Mouse (Mus musculus) frontal cortex, adult 2 months (tissue): ENCODE measurements around the gene Cpne4. TPM values are rescaled to one million over a fixed set of nuclear protein-coding genes. Genes with fewer than 3 reads are reported as not detected.

ENCODE experiments used
- DNase-seq, 2 experiments: peaks; one replicate each; pipeline ENCODE4 v3.0.0; 2022; ENCODE audit warnings: low spot score in 1 of 2; ENCODE audit errors: extremely low spot score in 1 of 2
- polyA plus RNA-seq: library from polyadenylated mRNA; depleted of rRNA; stranded (reverse); fragments of >200 nt; gene quantifications from 2 replicates; pipeline ENCODE4 v1.2.3, GENCODE M21; 2012; rRNA removed

Cpne4 gene
- polyA plus RNA-seq: 95.6 and 101 TPM in 2 replicates

DNA sequence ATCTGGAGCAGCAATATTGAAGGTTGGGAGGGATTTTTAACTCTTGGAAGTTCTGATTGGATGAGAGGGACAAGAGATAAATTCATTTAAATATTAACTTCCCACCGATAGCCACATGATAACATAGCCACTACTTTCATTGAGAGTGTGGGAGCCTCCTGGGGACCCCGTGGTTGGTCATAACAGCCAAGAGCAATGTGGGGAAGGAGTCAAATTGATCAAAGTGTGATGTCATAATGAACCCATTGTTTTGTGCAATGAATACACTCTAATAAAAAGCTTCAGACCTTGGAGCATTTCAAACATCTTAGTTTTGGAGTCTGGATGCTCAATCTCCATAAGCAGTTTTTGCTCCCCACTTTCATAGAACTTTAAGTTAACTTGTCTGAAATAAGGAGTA is at the start of gene Cpne4:
Gene Cpne4, plus strand, starts transcription at position 301 of the 400 bp plus-strand sequence.
- DNase-seq: no peak

DNA sequence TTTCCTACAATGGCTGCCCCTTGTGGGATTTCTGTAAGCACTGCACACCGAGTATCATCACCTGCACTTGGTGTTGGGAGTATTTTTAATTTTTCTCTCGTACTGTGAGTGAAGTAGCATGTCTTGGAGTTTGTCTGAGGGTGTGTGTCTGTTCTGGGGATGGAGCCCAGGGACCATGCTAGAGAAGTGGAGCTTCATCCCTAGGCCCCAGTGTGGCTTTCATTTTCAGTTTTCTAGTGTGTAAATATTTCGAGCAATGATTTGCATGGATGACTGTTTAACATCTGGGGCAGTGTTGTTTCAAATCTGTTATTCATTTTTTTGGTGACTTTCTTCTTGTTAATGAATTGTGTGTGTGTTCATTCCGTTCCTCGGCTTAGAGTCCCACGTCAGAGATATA is 31.9 kb upstream of the Cpne4 start:
- no peak for DNase-seq

DNA sequence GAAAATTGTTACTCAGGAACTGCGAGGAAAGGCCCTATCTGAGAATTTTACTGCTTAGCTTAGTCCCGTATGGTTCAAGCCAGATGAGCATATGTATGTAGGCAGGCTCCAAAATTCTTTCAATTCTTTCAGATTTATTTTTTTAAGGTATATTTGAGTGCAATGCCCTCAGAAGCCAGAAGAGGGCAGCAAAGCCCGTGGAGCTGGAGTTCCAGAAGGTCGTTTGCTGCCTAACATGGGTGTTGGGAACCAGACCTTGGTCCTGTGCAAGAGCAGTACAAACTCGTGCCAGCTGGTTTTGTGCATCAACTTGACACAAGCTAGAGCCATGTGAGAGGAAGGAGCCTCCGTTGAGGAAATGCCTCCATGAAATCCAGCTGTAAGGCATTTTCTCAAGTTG is 11.6 kb upstream of the Cpne4 start:
- peak in 1 of 2 experiments; percentile 12 for DNase-seq

DNA sequence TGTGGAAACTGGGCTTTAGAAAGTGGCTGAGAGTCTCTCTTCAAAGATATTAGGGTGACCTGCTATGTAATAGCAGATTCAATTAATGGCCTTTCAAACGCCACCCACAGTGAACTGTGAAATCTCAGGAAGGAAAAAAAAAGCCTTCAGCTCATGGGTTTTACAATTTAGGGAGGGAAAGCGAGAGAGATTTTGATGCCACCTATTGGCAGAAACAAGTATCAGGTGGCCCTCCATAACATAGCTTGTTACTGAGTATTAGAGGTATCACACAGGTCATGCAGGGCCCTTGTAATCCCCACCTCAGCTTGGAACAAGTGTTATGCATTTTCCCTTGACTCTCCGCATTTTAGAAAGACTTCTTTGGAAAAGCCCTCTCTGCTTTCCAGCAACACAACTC is 18.7 kb downstream of the Cpne4 start:
- peak in 1 of 2 experiments; percentile 40 for DNase-seq

DNA sequence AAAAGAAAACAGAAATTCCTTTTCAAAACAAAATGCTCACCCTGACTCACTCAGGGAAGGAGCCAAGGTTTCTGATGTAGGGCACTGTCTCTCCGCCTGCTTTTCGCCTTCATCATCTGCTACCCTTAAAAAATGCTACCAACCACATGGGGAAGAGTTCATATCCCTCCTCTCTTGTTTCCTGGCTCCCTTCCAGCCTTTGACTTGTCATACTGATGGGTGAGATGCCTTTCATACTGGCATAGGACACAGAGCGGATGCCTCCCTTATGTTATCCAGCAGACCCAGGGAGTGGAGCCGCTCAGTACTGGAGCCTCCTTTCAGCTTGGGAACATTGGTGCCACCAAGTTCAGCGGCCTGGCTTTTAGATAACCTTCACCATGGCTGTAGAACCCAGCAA is 19.4 kb downstream of the Cpne4 start:
- DNase-seq: peak in 1 of 2 experiments; percentile 33

DNA sequence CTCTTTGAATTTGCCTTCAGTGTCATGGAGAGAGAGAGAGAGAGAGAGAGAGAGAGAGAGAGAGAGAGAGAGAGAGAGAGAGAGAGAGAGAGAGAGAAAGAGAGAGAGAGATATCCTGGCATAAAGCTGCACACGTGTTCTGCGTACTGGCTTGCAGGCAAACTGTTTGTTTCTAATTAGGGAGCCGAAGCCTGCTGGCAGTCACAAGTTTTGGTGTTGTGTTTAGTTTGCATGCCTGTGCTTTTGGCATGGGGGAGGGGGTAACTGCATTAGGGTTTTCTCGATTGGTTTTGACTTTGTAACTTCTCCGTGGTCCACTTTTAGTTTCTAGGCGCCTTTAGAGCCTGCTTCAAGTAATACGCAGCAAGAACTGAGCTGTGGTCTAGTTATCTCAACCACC is 20.0 kb downstream of the Cpne4 start:
- no peak for DNase-seq

DNA sequence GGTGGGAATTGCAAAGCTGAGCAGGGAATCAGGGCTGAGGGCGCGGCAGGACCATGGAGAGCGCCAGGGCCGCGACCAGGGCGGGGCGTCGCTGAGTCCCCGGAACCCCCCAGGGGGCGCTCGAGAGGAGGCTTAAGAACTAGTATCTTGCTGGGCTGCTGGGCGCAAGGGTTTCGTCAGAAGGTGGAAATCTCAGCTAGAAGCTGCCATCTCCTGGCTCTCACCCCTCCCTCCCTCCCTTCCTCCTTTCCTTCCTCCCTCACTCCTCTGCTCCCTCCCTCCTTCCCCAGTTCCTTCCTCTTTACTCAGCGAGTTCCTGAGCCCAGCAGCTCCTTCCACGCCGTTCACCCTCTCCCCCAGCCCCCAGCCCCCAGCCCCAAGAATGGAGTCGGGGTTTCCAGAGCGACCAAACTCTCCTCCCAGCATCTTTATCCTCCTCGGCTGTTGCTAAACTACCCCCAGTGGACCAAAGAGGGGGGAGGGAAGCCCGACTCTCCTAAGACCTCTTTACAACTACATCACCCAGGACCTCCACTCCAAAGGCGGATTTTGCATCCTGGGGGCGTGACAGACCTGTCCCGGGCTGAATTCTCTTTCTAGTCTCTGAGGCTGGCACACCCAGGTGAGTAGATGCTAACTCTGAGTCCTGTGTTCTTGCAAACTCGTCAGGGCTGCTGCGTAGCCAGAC is 22.5 kb downstream of the Cpne4 start:
- DNase-seq: peak; percentile 32 to 89

DNA sequence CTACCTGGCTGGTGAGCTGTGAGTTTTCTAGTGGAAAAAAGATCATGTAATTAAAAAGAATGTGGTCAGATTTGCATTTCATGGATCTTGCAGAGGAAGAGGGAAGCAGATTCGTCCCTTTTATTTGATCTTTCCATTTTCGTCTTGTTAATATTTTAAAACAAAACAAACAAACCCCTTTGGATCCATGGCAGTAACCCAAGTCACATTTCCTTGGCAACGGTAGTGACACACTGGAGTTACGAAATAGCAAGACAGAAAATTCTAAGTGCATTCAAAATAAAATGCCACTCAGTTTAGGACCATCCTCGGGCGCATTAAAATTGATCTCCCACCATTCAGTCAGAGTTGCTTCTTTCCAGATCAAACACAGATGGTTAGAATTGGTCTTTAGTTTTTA is 25.8 kb downstream of the Cpne4 start:
- no peak for DNase-seq

DNA sequence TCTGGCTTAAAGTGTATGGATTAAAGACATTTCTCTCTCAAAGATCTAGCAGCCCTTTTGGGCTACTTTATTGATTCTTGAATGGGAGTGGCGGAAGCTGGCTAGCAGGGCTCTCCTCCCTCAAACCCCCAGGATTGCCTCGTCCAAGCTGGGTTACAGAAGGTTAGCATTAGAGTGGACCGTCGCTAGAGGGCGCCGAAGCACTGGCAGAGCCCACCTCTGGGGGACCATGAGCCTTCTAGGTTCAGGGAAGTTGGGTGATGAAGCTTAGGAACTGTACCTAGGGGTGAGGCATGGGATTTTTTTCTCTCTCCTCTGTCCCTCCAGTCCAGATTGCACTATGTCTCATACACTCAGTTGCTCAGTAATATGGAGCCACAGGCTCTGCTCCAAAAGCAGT is 27.4 kb downstream of the Cpne4 start:
- DNase-seq: peak in 1 of 2 experiments; percentile 84

DNA sequence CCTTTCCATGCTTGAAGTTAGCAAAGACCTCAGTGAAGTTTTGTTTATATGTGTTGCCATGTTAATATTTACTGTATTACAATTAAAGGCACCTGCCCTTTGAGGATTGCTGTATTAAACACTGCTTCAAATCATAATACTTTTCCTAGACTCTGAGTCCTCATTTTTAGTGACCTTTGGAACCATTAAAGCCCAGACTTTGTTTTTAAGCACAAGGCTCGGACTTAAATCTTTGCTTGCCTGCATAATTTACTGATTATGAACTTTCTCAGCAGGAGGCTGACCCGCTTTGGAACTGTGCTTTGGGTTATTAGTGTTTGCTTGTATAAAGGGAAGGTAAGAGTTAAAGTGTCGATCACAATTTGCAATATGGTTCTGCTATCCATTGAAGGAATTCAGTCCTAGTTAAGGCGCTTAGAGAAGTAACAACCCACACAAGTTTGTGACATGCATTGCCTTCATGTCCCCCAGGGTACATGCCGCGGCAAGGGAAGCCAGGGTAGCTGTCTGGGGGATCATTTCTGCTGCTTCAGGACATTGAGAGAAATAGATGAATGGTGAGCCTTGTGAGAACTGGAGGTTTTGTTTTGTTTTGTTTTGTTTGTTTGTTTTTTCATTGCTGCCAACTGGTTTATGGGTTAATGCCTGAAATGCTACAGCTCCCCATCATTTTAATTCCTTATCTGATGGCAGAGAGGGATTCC is 35.0 kb downstream of the Cpne4 start:
- DNase-seq: no peak

DNA sequence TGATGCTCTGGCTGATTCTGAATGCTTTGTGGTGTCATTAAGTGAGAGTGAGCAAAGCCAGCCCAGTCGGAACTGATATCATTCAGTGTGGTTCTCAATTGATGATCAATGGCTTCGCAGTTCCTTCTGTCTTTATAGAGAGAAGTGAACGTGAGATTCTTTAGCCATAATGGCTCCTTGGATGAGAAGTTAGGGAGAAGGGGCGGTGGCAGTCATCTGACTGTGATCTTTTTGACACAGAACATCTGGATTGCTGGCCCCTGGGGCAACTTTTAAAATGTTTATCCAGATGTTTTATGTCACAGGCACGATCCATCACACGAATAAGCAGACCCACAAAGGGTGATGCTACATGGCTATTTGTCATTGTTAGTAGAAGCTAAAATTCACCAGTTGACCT is 35.6 kb downstream of the Cpne4 start:
- DNase-seq: no peak

DNA sequence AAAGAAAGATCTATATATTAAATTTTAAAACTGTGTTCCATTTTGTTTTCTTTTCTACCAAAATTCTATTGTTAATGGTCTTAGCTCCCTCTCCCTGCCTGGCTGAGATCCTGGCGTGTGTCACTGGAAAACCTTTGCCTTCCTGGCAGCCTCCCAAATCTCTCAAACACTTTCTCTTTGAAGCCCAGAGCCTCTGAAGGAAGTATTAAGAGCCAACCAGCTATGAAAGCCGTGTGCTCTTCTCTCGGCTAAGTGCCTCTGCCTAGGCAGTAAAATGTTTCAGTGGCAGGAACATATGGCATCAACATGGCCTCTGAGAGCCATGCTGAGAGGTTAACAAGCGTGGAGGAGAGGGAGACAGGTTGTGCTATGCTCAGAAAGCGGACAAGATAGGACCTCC is 47.5 kb downstream of the Cpne4 start:
- no peak for DNase-seq

DNA sequence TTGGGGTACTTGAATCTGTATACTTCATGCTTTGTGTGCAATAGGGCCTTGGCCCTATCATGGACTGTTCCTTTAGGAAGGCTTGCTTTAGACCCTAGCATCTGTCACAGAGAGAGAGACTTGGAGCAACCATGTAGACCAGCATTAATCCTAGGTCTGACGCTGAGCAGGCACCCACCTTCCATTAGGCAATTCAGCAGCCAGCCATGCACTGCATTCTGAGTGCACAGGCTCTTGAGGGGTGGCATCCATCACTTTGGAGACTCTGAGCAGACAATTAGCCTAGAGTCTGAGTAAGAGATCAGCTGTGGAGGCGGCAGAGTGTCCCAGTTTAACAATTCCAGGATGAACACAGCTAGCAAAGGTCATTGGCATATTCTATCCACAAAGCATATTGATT is 47.9 kb downstream of the Cpne4 start:
- no peak for DNase-seq

DNA sequence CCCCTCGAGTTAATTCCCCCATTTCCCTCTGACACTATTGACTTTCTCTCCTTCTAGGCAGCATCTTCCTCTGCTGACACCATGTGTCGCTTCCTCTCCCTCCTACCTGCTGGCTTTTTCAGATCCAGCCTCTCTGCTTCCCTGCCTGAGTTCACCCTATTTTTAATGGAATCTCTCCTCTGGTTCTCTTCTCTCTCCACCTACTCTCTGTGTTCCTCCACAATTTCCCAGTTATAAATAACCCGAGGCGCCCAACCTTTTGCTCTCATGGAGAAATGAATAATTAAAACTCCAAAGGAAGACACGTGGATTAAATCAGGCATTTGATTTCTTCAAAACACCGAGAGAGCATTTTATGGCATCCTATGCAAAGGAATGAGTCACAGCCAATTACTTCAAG is 65.4 kb downstream of the Cpne4 start:
- DNase-seq: peak; percentile 47 to 65

DNA sequence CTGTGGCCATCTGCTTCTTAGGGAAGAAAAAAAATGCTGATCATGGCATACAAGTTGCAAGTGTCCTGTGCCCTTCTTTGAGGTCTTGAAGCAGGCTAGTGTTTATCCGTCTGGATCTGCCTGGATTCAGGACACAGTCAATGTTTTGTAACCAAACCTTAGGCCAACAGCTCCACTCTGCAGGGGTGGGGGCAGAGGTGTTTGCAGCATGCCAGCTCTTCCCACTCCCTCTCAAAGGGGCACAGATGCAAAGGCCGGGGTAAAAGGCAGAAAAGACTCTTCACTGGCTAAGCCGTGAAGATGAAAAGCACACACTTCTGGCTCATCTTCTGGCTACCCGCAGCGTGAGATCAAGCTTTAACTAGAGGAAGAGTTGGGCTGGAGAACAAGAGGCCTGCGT is 69.6 kb downstream of the Cpne4 start:
- DNase-seq: no peak

DNA sequence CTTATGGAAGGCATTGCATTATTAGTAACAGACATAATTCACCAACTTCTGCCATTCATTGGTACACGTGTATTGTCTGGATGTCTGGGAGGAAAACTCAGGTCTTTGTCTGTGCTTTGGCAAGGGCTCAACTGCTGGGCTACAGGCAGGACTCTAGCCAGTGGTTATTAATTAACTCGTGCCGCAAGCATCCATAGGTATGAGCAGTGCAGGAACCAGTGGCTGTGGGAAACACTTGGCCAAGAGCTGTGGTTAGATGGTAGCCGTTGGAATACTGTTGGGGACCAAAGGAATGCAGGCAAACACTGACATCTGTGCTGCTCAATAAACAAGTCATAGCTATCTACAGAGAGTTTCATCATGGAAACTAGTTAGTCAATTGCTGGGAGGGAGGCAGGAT is 76.5 kb downstream of the Cpne4 start:
- DNase-seq: no peak

DNA sequence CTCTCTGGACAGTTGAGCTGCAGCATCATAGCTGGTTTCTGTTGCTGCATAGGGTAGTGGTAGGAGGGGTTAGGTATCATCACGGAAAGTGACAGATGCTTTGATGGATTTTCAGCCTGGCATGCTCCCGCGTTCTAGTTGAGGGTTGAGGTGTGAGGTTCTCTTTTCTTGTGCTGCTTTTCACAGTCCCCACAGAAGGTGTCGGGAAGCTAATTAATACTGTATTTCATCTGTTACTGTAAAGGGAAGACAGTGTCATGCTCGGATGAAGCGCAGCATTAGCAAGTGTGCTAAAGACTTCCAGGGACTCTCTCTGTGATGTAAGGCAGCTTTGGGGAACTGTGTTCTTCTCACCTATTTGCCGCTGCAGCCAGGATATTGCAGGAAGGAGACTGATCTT is 80.7 kb downstream of the Cpne4 start:
- DNase-seq: no peak

DNA sequence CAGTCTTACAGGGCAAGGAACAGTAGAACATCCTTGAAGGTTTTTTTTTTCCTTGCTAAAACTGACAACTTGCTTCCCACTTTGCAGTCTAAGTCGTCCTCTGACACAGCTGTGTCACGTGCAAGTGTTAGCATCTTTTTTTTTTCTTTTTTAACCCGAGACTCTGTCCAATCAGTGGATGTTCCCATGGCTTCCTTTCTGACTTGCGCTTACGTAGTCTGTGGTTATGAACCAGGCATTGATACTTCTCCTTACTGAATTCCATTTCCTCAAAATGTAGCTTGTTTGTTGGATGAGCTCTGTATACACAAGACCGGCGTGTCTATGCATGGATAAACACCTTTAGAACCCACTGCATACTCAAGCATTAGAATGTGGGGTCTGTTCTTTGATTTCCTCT is 82.2 kb downstream of the Cpne4 start:
- no peak for DNase-seq

DNA sequence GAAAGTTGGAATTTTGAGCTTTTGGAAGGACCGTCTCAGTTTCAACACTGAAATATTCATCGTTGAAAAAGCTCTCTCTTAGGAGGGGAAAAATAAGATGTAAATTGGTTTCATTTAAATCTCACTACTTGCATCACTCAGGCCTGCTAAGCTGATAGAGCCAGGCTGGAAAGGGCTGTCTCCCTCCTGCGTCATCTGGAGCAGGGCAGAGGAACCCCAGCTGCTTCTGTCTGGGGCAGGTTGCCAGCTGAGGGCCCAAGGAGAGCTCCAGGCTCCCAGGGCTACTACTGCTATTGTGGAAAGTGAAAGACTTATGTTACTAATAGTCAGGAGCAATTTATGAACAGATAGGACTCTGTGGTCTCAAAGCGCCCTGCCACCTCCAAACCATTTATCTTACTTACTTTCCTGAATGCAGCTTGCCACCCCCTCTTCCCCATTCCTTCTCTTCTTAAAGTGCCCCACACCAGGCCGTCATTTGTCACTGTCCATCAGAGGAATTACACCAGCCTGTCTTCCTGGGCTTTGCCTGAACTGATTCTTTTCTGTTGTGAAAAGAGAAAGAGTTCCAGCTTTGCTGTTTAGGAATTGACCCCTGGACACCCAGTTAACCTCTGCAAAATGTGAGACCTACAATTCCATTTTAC is 99.4 kb downstream of the Cpne4 start:
- DNase-seq: no peak

DNA sequence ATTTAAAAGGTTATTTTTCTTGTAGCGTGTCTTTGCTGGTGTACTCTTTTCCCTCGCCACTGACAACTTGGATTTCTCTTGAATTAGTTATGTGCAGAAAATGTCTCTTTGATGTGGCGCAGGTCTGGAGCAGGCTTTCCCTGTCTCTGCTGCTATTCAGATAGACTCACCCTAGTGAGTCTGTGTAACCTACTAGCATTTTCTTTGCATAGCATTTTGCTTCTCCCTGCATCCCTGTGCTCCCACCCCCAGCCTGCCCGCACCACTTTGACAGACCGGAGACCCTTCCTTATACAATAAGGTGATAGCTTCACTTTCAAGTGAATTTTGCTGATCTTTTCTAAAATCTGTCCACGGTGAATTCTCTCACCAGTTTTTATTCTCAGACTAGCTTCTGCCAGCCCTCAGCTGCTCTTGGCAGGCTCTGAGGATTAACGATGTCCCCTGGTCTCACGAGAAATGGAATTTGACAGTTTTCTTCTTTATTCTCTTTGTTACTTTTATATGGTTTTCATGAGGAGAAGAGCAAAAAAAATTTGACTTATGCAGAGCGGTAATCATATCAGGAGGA is 105.7 kb downstream of the Cpne4 start:
- no peak for DNase-seq

DNA sequence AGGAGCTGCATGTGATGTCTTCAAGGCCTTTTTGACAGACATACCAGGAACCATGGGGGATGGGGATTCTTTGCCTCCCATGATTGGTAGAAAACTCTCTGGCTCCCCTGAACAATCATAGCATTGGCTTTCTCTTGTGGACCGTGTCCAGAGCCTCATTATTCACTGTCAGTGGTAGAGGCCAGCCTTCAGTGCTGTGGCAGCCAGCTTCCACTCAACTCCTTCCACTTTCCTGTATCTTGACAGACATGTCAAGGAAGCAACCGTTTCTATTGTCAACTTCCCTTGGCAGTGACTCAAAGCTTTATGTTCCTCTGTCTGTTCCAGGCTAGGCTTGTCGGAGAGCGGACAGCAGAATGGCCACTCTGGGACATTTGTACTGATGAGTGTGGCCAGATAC is 112.7 kb downstream of the Cpne4 start:
- no peak for DNase-seq

DNA sequence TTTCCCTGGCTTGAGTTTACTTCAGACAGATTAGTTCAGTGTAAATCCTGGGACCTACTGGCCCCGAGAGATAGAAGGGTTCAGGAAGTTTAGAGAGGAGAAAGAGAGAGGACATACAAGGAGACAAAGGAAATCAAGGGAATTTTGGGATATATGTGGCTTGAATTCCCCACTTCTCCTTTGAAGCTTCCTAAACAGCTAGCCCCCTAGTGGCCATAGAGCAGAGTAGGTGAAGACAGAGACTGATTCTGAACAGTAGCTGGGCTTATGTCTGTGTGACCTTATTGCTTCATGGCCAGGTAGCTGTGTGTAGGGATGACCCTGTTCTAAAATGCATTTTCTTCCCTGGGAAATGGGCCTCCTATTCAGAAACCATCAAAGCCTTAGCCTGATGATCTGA is 129.6 kb downstream of the Cpne4 start:
- DNase-seq: peak in 1 of 2 experiments; percentile 26
